Mouse (Mus musculus) lung, adult 2 months (tissue): Measurements from ENCODE around the gene Ccdc8. TPM values are rescaled to one million over a fixed set of nuclear protein-coding genes. Genes with fewer than 3 reads are reported as not detected.

Experiments
- DNase-seq: peaks from one replicate; pipeline ENCODE4 v3.0.0; 2022
- H3K4me1 ChIP-seq: fragments of 200-500 bp; 2 replicates; pipeline ENCODE4 v1.6.1; 2011; ENCODE audit warnings: low read length; ENCODE audit not compliant: control insufficient read depth, insufficient read depth
- H3K4me3 ChIP-seq: fragments of 200-500 bp; replicated peaks from 2 replicates; pipeline ENCODE3; 2011; ENCODE audit warnings: low read depth, mild to moderate bottlenecking, control low read depth, low read length; ENCODE audit errors: extremely low read depth
- CTCF ChIP-seq: fragments of 200-500 bp; IDR thresholded peaks from 2 replicates; pipeline ENCODE4 v1.5.1; 2011; ENCODE audit warnings: mild to moderate bottlenecking, low read length, control low read depth; ENCODE audit not compliant: insufficient read depth
- POLR2A ChIP-seq: fragments of 200-500 bp; IDR thresholded peaks from 2 replicates; pipeline ENCODE4 v1.6.1; 2011; ENCODE audit warnings: low read depth, mild to moderate bottlenecking, control low read depth, low read length, borderline replicate concordance; ENCODE audit errors: extremely low read depth
- WGBS: fragments of 180-500 bp; shearing (Covaris S2); methylation state at CpG from one replicate; pipeline ENCODE4 v1.1.7; 2018; 5-methylcytosine and 5-hydroxymethylcytosine counted together
- polyA plus RNA-seq: library from polyadenylated mRNA; depleted of rRNA; stranded (reverse); fragments of >200 nt; gene quantifications from 2 replicates; pipeline ENCODE4 v1.2.3, GENCODE M21; 2012

Gene Ccdc8
- polyA plus RNA-seq, 1 experiment = 5.2 TPM

DNA sequence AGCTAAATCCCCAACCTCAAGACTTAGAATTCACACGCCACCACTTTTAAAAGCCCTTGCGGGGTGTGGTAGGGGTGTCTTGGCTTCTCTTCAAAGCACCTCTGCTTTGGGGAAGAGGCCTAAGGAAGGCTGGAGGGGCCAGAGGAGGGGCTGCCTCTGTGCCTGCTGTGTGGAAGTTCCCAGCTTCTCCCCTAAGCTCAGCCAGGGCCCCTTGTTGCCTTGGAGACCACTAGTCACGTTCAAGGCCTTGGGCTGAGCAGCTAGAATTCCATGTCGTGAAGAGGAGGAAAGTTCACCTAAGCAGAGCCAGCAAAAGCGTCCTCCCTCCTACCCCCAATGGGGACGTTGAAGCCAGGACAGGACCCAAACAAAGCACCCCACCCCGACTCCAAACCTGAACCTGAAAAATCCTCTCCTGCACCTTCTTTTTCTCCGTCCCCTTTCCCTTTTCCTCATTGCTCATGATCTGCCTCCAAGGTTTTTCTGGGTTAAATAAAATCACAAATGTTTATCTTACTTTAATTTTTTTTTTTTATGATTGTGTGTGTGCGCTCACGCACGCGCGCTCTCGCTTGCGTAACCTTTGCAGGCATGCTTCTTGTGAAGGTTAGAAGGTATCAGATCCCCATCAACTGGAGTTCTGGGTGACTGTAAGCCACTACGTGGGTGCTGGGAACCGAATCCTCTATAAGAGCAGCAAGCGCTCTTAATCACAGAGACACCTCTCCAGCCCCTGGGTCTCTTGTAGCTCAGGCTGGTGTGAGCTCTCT lies 642 bp upstream of the Ccdc8 start:
- H3K4me1 ChIP-seq = no peaks in the 10 kb centered on the region
- H3K4me3 ChIP-seq = no peak overlapping the region
- WGBS = 65% methylated on average over 18 of the region's 18 CpGs
- TF ChIP-seq CTCF (no peak), POLR2A (no peak)
- DNase-seq = no peak

DNA sequence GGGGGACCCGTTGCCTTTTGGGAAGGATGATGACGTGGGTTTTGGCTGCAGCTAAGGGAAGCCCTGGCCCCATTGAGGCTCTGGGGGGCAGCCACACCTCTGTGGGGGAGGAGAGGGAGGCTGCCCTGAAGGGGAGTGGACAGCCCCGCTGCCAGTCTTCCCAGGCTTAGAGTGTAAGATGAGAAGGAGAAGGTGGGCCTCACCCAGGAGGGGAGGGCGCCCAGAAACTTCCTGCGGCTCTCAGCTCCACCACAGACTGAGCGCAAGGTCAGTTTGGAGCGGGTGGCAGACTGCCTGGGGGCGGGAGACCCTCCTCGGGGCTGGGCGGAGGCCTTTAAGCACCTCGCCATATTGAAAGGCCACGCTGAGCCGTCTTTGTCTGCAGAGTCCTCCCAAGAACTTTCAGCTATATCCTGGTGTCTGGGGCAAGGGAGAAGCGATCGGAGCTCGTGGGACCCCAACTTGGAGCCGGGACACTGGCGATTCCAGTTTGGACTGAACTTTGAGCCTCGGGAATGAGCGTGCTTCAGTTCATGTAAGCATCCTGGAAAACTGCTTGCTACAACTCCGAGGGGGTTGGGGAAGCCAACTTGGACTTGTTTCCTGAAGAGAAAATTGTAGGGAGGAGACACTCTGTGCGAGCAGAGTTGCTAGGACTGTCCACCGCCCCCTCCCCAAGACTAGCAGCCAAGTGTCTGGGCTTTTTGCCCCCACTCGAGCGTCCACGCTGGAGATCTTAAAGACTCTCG lies 1.3 kb downstream of the Ccdc8 start:
- 5% methylated on average over 27 of the region's 27 CpGs for WGBS
- TF ChIP-seq CTCF = no peak
- peak; percentile 48; the same call in 1 of the 2 replicates for TF ChIP-seq POLR2A
- peak overlapping the region; percentile 49 for H3K4me3 ChIP-seq
- no peaks in the 10 kb centered on the region for H3K4me1 ChIP-seq
- DNase-seq = peak; percentile 40

DNA sequence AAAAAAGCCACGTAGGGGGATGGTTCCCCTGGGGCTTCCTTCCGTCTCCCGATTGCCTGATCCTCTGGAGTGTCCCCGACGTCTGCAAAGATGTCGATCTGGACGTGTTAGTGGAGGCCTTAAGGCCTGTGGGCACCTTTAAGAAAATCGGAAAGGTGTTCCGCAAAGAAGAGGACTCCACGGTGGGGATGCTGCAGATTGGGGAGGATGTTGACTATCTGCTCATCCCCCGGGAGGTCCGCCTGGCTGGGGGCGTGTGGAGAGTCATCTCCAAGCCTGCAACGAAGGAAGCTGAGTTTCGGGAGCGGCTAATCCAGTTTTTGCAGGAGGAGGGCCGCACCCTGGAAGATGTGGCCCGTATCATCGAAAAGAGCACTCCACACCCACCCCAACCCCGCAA lies 1.9 kb downstream of the Ccdc8 start:
- TF ChIP-seq CTCF (no peak), POLR2A (no peak)
- WGBS = 7% methylated on average over 20 of the region's 20 CpGs
- Histone ChIP-seq H3K4me1 (0 out of 2 replicates have a peak, but pooled peaks cover under 1% of the 10 kb centered on the region), H3K4me3 (peak overlapping the region; percentile 49)
- no peak for DNase-seq

DNA sequence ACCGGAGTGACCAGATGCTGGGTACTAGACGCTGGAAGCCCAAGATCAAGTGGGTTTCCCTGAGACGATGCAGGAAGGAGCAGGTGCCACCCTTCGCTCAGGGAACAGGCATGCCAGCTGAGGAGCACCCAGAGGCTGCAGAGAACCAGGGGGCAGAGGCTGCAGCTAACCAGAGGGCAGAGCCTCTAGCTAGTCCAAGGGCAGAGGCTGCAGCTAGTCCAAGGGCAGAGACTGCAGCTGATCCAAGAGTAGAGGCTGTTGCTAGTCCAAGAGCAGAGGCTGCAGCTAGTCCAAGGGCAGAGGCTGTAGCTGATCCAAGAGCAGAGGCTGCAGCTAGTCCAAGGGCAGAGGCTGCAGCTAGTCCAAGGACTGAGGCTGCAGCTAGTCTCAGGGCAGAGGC lies 2.8 kb downstream of the Ccdc8 start:
- TF ChIP-seq CTCF = no peak
- no peak for DNase-seq
- 60% methylated on average over 4 of the region's 4 CpGs for WGBS
- Histone ChIP-seq H3K4me3 (no peak overlapping the region), H3K4me1 (0 out of 2 replicates have a peak, but pooled peaks cover 2% of the 10 kb centered on the region)

DNA sequence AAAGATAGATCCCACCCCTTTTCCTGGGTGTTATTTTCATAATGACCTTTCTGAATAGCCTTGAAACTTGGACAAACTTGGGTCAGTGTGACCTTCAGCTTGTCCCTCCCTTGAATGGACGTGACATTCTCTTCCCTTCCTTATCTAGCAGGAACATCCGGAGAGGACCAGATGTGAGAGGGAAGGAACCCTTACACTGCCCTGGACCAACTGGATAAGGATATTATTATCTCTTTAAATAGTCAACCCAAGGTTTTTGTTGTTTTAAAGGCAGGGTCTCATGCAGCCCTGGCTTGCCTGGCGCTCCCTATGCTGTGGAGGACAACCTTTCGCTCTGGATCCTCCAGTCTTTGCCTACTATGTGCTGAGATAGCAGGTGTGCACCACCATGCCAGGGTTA lies 6.7 kb downstream of the Ccdc8 start:
- no peak for DNase-seq
- TF ChIP-seq CTCF (no peak), POLR2A (no peak)
- 0 out of 2 replicates have a peak, but pooled peaks cover 2% of the 10 kb centered on the region for H3K4me1 ChIP-seq
- no peak overlapping the region for H3K4me3 ChIP-seq
- 52% methylated on average over 4 of the region's 4 CpGs for WGBS

DNA sequence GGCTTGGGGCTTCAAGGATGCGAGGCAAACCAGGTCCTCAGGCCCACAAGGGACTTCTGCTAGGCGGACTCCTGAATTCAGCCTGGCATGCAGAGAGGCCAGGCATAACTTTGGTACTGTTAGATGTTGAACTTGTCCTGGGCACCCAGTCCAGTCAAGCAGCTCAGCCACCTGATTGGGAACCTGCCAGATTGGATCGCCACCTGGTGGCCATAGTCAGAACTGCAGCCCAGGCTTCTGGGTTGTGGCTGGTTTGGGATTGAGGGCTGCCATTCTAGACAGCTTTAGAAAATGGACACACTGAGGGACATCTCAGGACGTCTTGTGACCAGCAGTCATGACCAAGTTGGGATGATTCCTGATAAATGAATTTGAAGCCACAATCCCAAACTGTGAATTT lies 7.1 kb downstream of the Ccdc8 start:
- 0 out of 2 replicates have a peak, but pooled peaks cover 2% of the 10 kb centered on the region for H3K4me1 ChIP-seq
- WGBS = 31% methylated on average over 4 of the region's 4 CpGs
- TF ChIP-seq POLR2A (no peak), CTCF (peak; percentile 94)
- DNase-seq = peak; percentile 94
- no peak overlapping the region for H3K4me3 ChIP-seq

DNA sequence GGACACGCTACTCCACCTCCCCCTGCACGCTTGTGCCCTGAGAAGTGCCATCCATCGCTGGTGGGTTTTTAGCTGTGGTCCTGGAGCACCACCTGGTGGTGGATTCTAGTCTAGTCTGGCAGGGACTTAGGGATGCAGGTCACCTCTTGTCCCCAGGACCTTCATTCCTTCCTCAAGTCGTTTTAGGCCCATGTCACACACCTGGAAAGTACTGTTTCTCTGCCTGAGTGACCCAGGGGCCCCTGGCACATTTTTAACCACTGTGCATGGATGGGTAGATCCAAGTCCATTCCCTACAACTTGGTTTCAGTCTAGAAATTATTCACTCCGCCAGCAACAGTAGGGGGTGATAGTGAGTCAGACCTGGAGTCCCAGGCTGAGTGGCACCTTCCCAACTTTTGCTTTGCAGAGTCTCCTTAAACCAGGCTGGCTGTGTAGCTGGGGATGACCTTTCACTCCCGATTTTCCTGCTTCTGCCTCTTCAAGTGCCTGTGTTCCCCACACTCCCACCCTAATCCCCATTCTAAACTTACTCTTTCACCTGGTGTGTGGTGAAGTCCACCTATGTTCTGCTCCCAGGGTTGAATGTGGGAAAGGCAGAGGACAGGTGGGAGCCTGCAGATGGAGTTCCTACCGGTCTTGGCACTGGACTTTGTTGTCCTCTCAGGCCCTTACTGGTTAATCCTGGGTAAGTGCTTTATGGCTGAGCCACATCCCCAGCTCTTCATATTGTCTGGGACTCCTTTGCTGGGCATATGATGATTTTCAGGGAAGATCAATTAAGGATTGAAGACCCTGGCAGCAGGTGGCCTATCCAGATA lies 10.1 kb downstream of the Ccdc8 start:
- Histone ChIP-seq H3K4me1 (0 out of 2 replicates have a peak, but pooled peaks cover 2% of the 10 kb centered on the region), H3K4me3 (no peak overlapping the region)
- WGBS = 16% methylated on average over 7 of the region's 7 CpGs
- TF ChIP-seq POLR2A (no peak), CTCF (peak; percentile 97)
- peak; percentile 71 for DNase-seq

DNA sequence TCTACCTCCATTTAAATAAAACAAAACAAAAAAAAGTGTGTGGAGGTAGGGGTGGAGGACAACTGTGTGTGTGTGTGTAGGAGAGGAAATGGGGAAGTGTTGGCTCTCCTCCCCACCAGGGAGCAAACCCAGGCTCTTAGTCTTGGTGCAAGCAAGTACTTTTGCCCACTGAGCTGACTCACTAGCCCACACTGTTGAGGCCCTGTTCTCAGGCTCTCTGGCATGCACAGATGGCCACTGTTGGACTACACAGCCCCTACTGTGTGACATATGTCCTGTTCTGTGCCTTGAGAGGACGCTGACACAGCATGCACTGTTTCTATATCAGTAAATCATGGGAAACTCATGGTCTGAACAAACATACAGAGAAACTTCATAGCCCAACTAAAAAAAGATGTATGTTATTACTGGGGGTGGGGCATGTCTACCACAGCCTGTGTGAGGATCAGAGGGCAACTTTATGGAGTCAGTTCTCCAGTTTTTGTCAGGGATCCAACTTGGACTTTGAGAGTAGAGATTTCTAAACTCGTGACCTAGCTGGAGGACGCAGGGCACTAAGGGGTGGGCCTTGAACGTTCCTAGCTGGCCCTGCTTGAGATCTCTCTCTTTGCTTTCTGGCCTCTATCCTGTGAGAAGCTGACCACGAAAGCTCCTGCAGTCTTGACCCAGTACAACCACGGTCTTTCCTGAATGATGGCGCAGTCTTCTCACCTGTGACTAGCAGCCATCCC lies 10.9 kb downstream of the Ccdc8 start:
- TF ChIP-seq POLR2A (no peak), CTCF (no peak)
- Histone ChIP-seq H3K4me1 (0 out of 2 replicates have a peak, but pooled peaks cover 2% of the 10 kb centered on the region), H3K4me3 (no peak overlapping the region)
- no peak for DNase-seq
- 59% methylated on average over 7 of the region's 7 CpGs for whole genome bisulfite sequencing

DNA sequence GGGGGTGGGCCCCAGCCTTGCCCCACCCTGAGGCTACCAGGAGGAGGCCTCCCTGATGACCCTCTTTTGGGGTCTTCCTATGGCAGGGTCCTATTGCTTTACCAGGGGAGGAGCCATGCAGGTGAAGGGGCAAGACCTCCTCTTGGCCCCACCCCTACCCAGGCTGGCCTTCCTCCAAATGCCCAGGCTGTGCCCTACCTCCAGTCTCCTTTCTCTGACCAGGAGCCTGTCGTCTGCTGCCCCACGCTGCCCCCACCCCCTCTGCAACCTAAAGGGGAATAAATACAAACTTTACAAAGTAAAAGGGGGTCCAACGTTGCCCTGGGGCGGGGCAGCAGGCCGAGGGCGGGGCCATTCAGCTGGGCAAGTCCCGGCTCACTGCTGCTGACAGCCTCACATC lies 12.2 kb downstream of the Ccdc8 start:
- WGBS = 67% methylated on average over 7 of the region's 7 CpGs
- TF ChIP-seq CTCF (no peak), POLR2A (no peak)
- no peaks in the 10 kb centered on the region for H3K4me1 ChIP-seq

More for the DNA sequence above, 12.2 kb downstream of the Ccdc8 start:
- no peak overlapping the region for H3K4me3 ChIP-seq
- no peak for DNase-seq
